Mouse (Mus musculus): ENCODE data around the gene Fdxr. TPM values are rescaled to one million over a fixed set of nuclear protein-coding genes. Genes with fewer than 3 reads are reported as not detected.

Fdxr gene
- total RNA-seq, 2 experiments from 2014 or later: 17.0 to 20.8 TPM

- ATAC-seq (replicated peaks; ENCODE audit: low FRiP score, low TSS enrichment, poor library complexity, severe bottlenecking): no peak
These were observed 51.5 kb downstream of the Fdxr start for GRCm38 (mm10) chr11:115225301-115225700.

DNA sequence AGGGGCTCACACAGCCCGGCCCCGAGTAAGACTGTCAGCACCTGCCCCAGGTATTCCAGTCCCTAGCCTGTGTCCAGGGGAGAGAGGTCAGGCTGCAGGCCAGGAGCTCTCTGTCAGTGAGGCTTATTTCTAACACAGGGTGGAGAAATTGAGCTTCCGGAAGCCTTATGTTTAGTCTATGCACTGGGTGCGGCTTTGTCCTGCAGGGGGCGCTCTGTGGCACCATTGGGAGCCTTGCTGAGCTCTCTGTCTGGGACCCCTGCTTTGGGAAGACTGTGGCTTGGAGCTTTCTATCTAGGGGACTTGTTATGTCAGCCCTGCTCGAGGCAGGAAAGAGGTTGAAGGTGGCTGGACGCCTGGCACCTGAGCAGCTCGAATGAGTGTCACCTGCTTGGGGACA lies 52.0 kb downstream of the Fdxr start:
- ATAC-seq (replicated peaks; ENCODE audit: low FRiP score, low TSS enrichment, poor library complexity, severe bottlenecking): peak; percentile 57; the same call in 1 of the 2 replicates

DNA sequence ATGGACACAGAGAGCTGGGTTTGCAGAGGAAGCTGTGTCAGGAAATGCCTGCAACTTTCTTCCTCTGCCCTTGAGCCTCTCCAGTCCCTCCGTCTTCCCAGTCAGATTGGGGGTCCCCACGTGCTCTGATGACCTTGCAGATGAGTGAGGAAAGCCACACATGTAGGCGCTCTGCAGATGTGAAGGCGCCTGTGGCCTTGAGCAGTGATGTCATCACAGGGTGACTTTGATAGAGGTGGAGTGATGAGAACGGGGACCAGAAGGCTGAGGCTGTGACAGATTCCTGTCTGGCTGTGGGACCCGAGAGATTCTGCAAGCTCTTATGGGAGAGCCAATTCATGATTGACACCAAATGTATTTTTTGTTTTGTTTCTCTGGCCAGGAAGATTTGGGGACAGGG lies 53.0 kb downstream of the Fdxr start:
- ATAC-seq (replicated peaks; ENCODE audit: low FRiP score, low TSS enrichment, poor library complexity, severe bottlenecking): no peak

GRCm38 (mm10) chr11:115223451-115223850 lies 53.4 kb downstream of the Fdxr start:
- ATAC-seq (replicated peaks; ENCODE audit: low FRiP score, low TSS enrichment, poor library complexity, severe bottlenecking): no peak

DNA sequence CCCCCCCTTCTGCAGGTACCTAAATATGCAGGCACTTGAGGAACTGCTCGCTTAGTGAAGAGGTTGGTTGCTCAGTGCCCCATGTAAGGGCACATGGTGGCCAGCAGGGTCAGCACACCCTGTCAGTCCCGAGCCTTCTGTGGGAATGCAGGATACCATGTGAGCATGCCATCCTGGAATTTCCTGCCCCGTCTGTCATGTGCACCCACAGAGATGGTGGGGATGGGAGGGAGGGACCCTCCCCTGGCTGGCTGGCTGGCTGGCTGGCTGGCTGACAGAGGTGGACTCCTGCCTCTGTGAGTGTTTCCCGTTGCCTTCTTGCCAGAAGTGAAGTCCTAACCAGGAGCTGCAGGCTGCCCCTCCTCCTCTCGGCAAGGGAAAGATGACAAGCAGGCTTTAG lies 54.3 kb downstream of the Fdxr start:
- no peak for ATAC-seq (replicated peaks; ENCODE audit: low FRiP score, low TSS enrichment, poor library complexity, severe bottlenecking)

DNA sequence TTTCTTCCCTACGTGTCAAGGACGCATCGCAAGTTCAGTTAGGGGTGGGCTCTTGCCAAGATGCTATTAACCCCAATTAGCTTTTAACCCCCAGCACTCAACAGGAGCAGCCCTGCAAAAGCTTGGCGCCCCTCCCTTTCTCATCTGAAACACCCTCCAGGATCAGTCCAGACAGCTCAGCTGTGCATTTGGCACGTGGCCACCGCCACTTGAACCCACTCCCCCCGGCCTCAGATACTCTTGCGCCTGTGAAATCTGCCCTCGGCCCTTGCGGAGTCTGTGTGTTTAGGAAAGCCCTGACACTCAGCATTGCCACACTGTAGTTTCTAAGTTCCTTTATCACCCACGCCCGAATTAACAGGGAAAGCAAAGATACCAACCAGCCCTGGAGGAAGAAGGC lies 54.8 kb downstream of the Fdxr start:
- no peak for ATAC-seq (replicated peaks; ENCODE audit: low FRiP score, low TSS enrichment, poor library complexity, severe bottlenecking)

DNA sequence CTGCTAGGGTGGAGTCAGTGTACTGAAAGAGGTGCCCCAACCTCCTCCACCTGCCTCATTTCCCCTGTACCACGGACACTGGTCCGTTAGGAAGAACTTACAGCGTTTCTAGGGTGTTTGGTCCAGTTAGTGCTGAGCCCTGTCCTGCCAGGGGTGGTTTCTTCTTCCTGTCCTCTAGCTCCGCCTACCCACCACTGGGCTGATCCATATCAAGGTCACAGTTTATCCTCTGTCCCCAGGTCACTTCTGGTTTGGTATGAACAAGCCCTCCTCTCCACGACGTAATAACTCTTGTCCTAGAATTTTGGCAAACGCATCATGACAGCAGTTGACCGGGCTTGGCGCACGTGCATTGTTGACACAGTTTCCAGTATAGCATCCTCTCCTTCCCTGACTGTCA lies 57.2 kb downstream of the Fdxr start:
- ATAC-seq (replicated peaks; ENCODE audit: low FRiP score, low TSS enrichment, poor library complexity, severe bottlenecking): peak; percentile 13; the same call in 1 of the 2 replicates

GRCm38 (mm10) chr11:115219263-115219662 lies 57.6 kb downstream of the Fdxr start:
- peak; percentile 24; the same call in 1 of the 2 replicates for ATAC-seq (replicated peaks; ENCODE audit: low FRiP score, low TSS enrichment, poor library complexity, severe bottlenecking)

Other genes starting within 250 kb of the Fdxr start
- not detected in 2 replicates for gene Cd300ld5, start 239.3 kb downstream of the Fdxr start, total RNA-seq (2014; fragmentation: Nextera tagmentation)
- gene Cd300ld5, start 239.3 kb downstream of the Fdxr start, total RNA-seq (2017): 1.3 TPM in 1 of 2 replicates, not detected in the other
- gene Cd300ld3, start 228.6 kb downstream of the Fdxr start, total RNA-seq (2014; fragmentation: Nextera tagmentation): not detected in 2 replicates
- 1.3 TPM in 1 of 2 replicates, not detected in the other for gene Cd300ld3, start 228.6 kb downstream of the Fdxr start, total RNA-seq (2017)
- not detected in 2 replicates for gene Cd300e, start 214.9 kb downstream of the Fdxr start, total RNA-seq (2014; fragmentation: Nextera tagmentation)
- gene Cd300e, start 214.9 kb downstream of the Fdxr start, total RNA-seq (2017): not detected in 2 replicates
- 24.4 and 34.3 TPM in 2 replicates for gene Rab37, start 185.6 kb downstream of the Fdxr start, total RNA-seq (2014; fragmentation: Nextera tagmentation)
- 23.5 and 74.4 TPM in 2 replicates for gene Rab37, start 185.6 kb downstream of the Fdxr start, total RNA-seq (2017)
- 2.1 TPM in 1 of 2 replicates, not detected in the other for gene Cd300lf, start 143.1 kb downstream of the Fdxr start, total RNA-seq (2014; fragmentation: Nextera tagmentation)
- gene Cd300lf, start 143.1 kb downstream of the Fdxr start, total RNA-seq (2017): 1.0 and 3.4 TPM in 2 replicates
- 20.4 and 22.2 TPM in 2 replicates for gene Slc9a3r1, start 113.7 kb downstream of the Fdxr start, total RNA-seq (2014; fragmentation: Nextera tagmentation)
- gene Slc9a3r1, start 113.7 kb downstream of the Fdxr start, total RNA-seq (2017): 25.9 and 28.3 TPM in 2 replicates
- gene Tmem104, start 89.6 kb downstream of the Fdxr start, total RNA-seq (2014; fragmentation: Nextera tagmentation): 5.0 and 10.1 TPM in 2 replicates
- gene Tmem104, start 89.6 kb downstream of the Fdxr start, total RNA-seq (2017): 1.8 and 7.9 TPM in 2 replicates
- gene Nat9, start 89.2 kb downstream of the Fdxr start, total RNA-seq (2014; fragmentation: Nextera tagmentation): 15.0 and 24.9 TPM in 2 replicates
- gene Nat9, start 89.2 kb downstream of the Fdxr start, total RNA-seq (2017): 19.4 and 51.5 TPM in 2 replicates
- not detected in 2 replicates for gene Grin2c, start 9.8 kb downstream of the Fdxr start, total RNA-seq (2014; fragmentation: Nextera tagmentation)
- not detected in 2 replicates for gene Grin2c, start 9.8 kb downstream of the Fdxr start, total RNA-seq (2017)
- 0.17 TPM in 1 of 2 replicates, not detected in the other for gene Fads6, start 20.6 kb upstream of the Fdxr start, total RNA-seq (2014; fragmentation: Nextera tagmentation)
- 0.38 TPM in 1 of 2 replicates, not detected in the other for gene Fads6, start 20.6 kb upstream of the Fdxr start, total RNA-seq (2017)
- not detected in 2 replicates for gene Otop2, start 30.1 kb upstream of the Fdxr start, total RNA-seq (2014; fragmentation: Nextera tagmentation)
- not detected in 2 replicates for gene Otop2, start 30.1 kb upstream of the Fdxr start, total RNA-seq (2017)
- not detected in 2 replicates for gene Ush1g, start 45.0 kb upstream of the Fdxr start, total RNA-seq (2014; fragmentation: Nextera tagmentation)
- not detected in 2 replicates for gene Ush1g, start 45.0 kb upstream of the Fdxr start, total RNA-seq (2017)
- not detected in 2 replicates for gene Otop3, start 57.7 kb upstream of the Fdxr start, total RNA-seq (2014; fragmentation: Nextera tagmentation)
- gene Otop3, start 57.7 kb upstream of the Fdxr start, total RNA-seq (2017): not detected in 2 replicates
- gene Hid1, start 90.7 kb upstream of the Fdxr start, total RNA-seq (2014; fragmentation: Nextera tagmentation): 0.17 TPM in 1 of 2 replicates, not detected in the other
- not detected in 2 replicates for gene Hid1, start 90.7 kb upstream of the Fdxr start, total RNA-seq (2017)
- not detected in 2 replicates for gene Cdr2l, start 104.9 kb upstream of the Fdxr start, total RNA-seq (2014; fragmentation: Nextera tagmentation)
- gene Cdr2l, start 104.9 kb upstream of the Fdxr start, total RNA-seq (2017): 0.38 TPM in 1 of 2 replicates, not detected in the other
- 81.8 and 92.4 TPM in 2 replicates for gene Mrpl58, start 126.7 kb upstream of the Fdxr start, total RNA-seq (2014; fragmentation: Nextera tagmentation)
- 56.9 and 64.4 TPM in 2 replicates for gene Mrpl58, start 126.7 kb upstream of the Fdxr start, total RNA-seq (2017)
- gene Atp5h, start 142.9 kb upstream of the Fdxr start, total RNA-seq (2014; fragmentation: Nextera tagmentation): 864 and 908 TPM in 2 replicates
- 793 and 990 TPM in 2 replicates for gene Atp5h, start 142.9 kb upstream of the Fdxr start, total RNA-seq (2017)
- gene Kctd2, start 143.1 kb upstream of the Fdxr start, total RNA-seq (2014; fragmentation: Nextera tagmentation): 17.4 and 18.4 TPM in 2 replicates
- 10.9 and 13.0 TPM in 2 replicates for gene Kctd2, start 143.1 kb upstream of the Fdxr start, total RNA-seq (2017)
- gene Trim80, start 163.5 kb upstream of the Fdxr start, total RNA-seq (2014; fragmentation: Nextera tagmentation): not detected in 2 replicates
- not detected in 2 replicates for gene Trim80, start 163.5 kb upstream of the Fdxr start, total RNA-seq (2017)
- gene Slc16a5, start 185.4 kb upstream of the Fdxr start, total RNA-seq (2014; fragmentation: Nextera tagmentation): not detected in 2 replicates
- gene Slc16a5, start 185.4 kb upstream of the Fdxr start, total RNA-seq (2017): not detected in 2 replicates
- gene Armc7, start 198.6 kb upstream of the Fdxr start, total RNA-seq (2014; fragmentation: Nextera tagmentation): 4.2 and 10.1 TPM in 2 replicates
- gene Armc7, start 198.6 kb upstream of the Fdxr start, total RNA-seq (2017): 8.3 and 8.7 TPM in 2 replicates
- gene Nt5c, start 214.8 kb upstream of the Fdxr start, total RNA-seq (2014; fragmentation: Nextera tagmentation): 81.6 and 117 TPM in 2 replicates
- 79.8 and 101 TPM in 2 replicates for gene Nt5c, start 214.8 kb upstream of the Fdxr start, total RNA-seq (2017)
- gene Jpt1, start 237.3 kb upstream of the Fdxr start, total RNA-seq (2014; fragmentation: Nextera tagmentation): 167 and 191 TPM in 2 replicates
- 122 and 142 TPM in 2 replicates for gene Jpt1, start 237.3 kb upstream of the Fdxr start, total RNA-seq (2017)

All from megakaryocyte-erythroid progenitor cell, adult 5-6 weeks (primary cell).